Mouse (Mus musculus) frontal cortex, adult 2 months (tissue): ENCODE measurements around the gene Duox2. TPM values are rescaled to one million over a fixed set of nuclear protein-coding genes. Genes with fewer than 3 reads are reported as not detected.

Experiments used
- DNase-seq, 2 experiments: peaks; one replicate each; pipeline ENCODE4 v3.0.0; 2022; ENCODE audit warnings: low spot score in 1 of 2; ENCODE audit errors: extremely low spot score in 1 of 2
- polyA plus RNA-seq: library from polyadenylated mRNA; depleted of rRNA; stranded (reverse); fragments of >200 nt; gene quantifications from 2 replicates; pipeline ENCODE4 v1.2.3, GENCODE M21; 2012; rRNA removed

Gene Duox2
- polyA plus RNA-seq, 1 experiment, result 1.1 TPM

GRCm38 (mm10) chr2:122241226-122241625, 57.0 kb downstream of the Duox2 start:
- no peak for DNase-seq

- DNase-seq, result no peak
These were observed 57.5 kb downstream of the Duox2 start for GRCm38 (mm10) chr2:122240735-122241134.

GRCm38 (mm10) chr2:122237891-122238470, 60.3 kb downstream of the Duox2 start:
- no peak for DNase-seq

GRCm38 (mm10) chr2:122236321-122236720, 61.9 kb downstream of the Duox2 start:
- DNase-seq, result no peak

- no peak for DNase-seq
These were observed 62.8 kb downstream of the Duox2 start for GRCm38 (mm10) chr2:122235425-122235824.

- peak; percentile 19 to 65 for DNase-seq
These were observed 63.5 kb downstream of the Duox2 start, which contains the start of gene Sord for GRCm38 (mm10) chr2:122234611-122235288. Gene Sord, plus strand, starts transcription at chr2:122234749.

GRCm38 (mm10) chr2:122233759-122234557, 64.3 kb downstream of the Duox2 start:
- DNase-seq, result peak; percentile 17 to 52

- DNase-seq, result no peak
These were observed 64.9 kb downstream of the Duox2 start for GRCm38 (mm10) chr2:122233341-122233740.

GRCm38 (mm10) chr2:122231616-122232015, 66.6 kb downstream of the Duox2 start:
- no peak for DNase-seq

GRCm38 (mm10) chr2:122230395-122230794, 67.9 kb downstream of the Duox2 start:
- no peak for DNase-seq

Other genes with a start within 250 kb of the Duox2 start
- 9.5 and 9.9 TPM in 2 replicates for gene Spg11, start 180.1 kb downstream of the Duox2 start, polyA plus RNA-seq
- 168 and 176 TPM in 2 replicates for gene B2m, start 150.8 kb downstream of the Duox2 start, polyA plus RNA-seq
- 0.06 TPM in 2 replicates for gene Trim69, start 137.7 kb downstream of the Duox2 start, polyA plus RNA-seq
- gene Patl2, start 112.3 kb downstream of the Duox2 start, polyA plus RNA-seq, result 0.08 TPM in 1 of 2 replicates, not detected in the other
- gene Terb2, start 112.2 kb downstream of the Duox2 start, polyA plus RNA-seq, result not detected in 2 replicates
- gene Sord, start 63.7 kb downstream of the Duox2 start, polyA plus RNA-seq, result 14.4 and 15.9 TPM in 2 replicates
- gene Duoxa2, start 451 bp upstream of the Duox2 start, polyA plus RNA-seq, result 0.23 TPM in 1 of 2 replicates, not detected in the other
- gene Duoxa1, start 15.3 kb upstream of the Duox2 start, polyA plus RNA-seq, result 0.15 TPM in 1 of 2 replicates, not detected in the other
- 0.04 TPM in 1 of 2 replicates, not detected in the other for gene Duox1, start 17.2 kb upstream of the Duox2 start, polyA plus RNA-seq
- gene Shf, start 70.7 kb upstream of the Duox2 start, polyA plus RNA-seq, result 45.1 and 57.6 TPM in 2 replicates
- gene Slc28a2, start 128.0 kb upstream of the Duox2 start, polyA plus RNA-seq, result 0.16 and 0.27 TPM in 2 replicates
- gene Gm14085, start 186.5 kb upstream of the Duox2 start, polyA plus RNA-seq, result not detected in 2 replicates